Mouse (Mus musculus) liver, embryonic 14.5 days (tissue): ENCODE data around the gene Tpx2.

ENCODE experiments used
- CTCF ChIP-seq: IDR thresholded peaks from 2 replicates; pipeline ENCODE4 v1.5.1; 2016; ENCODE audit warnings: antibody characterized with exemption, low read depth, control low read depth
- EP300 ChIP-seq: IDR thresholded peaks from 2 replicates; pipeline ENCODE4 v1.6.1; 2016; ENCODE audit warnings: antibody characterized with exemption, low read depth

DNA sequence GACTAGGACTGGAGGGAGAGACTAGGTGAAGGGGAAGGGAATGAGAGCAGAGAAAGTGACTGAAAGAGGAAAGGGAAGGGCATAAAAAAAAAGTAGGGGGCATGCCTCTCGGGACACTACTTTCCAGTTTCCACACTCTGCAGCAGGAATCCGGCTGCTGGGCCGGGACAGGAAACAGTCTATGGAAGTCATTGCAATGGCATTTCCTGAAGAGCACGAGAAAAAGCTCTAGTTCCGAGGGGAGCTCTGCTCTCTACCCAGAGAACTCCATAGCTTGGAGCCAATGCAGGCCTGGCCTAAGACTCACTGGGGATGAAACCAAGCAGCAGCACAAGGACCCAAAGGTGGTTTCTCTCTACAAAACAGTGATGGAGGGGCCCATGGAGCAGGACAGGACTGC is 26.7 kb upstream of the Tpx2 start:
- TF ChIP-seq CTCF (no peak), EP300 (no peak)
